In the genomic region with DNA sequence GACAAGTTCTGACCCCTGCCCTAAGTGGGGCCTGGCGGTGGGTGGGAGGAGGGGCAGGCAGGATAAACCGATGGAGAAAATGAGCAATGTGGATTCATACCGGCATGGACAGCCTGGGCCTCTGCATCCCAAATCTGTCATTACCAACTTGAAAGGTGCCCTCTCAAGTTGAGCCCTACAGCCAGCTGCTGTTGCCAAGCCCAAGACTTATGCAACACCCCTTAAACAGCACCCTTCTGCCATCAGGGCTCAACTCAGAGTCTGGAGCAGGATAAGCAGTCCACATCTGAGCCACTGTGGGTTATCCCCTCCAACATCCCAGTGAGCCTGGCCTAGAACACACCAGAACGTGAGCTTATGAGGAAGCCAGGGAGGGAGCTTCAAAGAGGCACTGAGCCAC, we compare ENCODE assay signal across 29 mouse cellular contexts. TPM values are rescaled to one million over a fixed set of nuclear protein-coding genes. Genes with fewer than 3 reads are reported as not detected.
DNase-seq lines count a peak whose midpoint lies in the region; TF ChIP-seq lines count a peak whose summit lies in the region.
"Had no signal": no experiment of that assay in that cellular context is flagged by ENCODE, and none has a peak within 500 bp of the region (broad histone marks: within the 10 kb centered on the region; RNA-seq: fewer than 3 reads in every experiment).

No protein-coding gene starts in this region.

- H3K79me2 ChIP-seq in heart, adult 2 months (replicated peaks; ENCODE audit: control insufficient read depth, insufficient read depth, low read length): no peaks in the 10 kb centered on the region

- H3K27me3 ChIP-seq in heart, adult 2 months (ENCODE audit: control insufficient read depth, insufficient read depth, low read length): no peaks in the 10 kb centered on the region
- 0 out of 2 replicates have a peak, but pooled peaks cover 6% of the 10 kb centered on the region for H3K27me3 ChIP-seq in heart, embryonic 10.5 days (ENCODE audit: insufficient read depth, poor library complexity, severe bottlenecking)
- H3K27me3 ChIP-seq: forebrain, embryonic 13.5 days; heart, embryonic 15.5 days; hindbrain, embryonic 13.5 days; intestine, embryonic 15.5 days had no signal

- no peak overlapping the region for H3K4me3 ChIP-seq in heart, adult 2 months
- H3K4me3 ChIP-seq in heart, embryonic 10.5 days: no peak overlapping the region
- H3K4me3 ChIP-seq: forebrain, embryonic 10.5 days; forebrain, embryonic 13.5 days; heart, embryonic 15.5 days; hindbrain, embryonic 10.5 days; hindbrain, embryonic 13.5 days; intestine, embryonic 15.5 days had no signal

- H3K27ac ChIP-seq in heart, adult 2 months: peak overlapping the region; percentile 55
- H3K27ac ChIP-seq in heart, embryonic 10.5 days: peak overlapping the region; percentile 43; the same call in 1 of the 2 replicates
- H3K27ac ChIP-seq: forebrain, embryonic 10.5 days; forebrain, embryonic 13.5 days; hindbrain, embryonic 10.5 days; hindbrain, embryonic 13.5 days; intestine, embryonic 15.5 days had no signal

- DNase-seq in heart, adult 2 months: peak; percentile 26 to 47
- DNase-seq in heart, postnatal 25 days (ENCODE audit: low spot score): no peak
- peak; percentile 8 for DNase-seq in adipocyte (ENCODE audit: low spot score)
- no peak for DNase-seq in heart, embryonic 10.5 days (ENCODE audit: low spot score)
- DNase-seq in embryo, embryonic 10.5 days (ENCODE audit: low spot score): no peak
- no peak for DNase-seq in B cell, adult 2 months
- DNase-seq: cerebellum, adult 11-12 months; cerebellum, adult 8-10 months; kidney, adult 11 months; kidney, adult 8-10 months had no signal

- 50% methylated on average over 4 of the region's 4 CpGs for WGBS in heart, adult 2 months
- 63% methylated on average over 4 of the region's 4 CpGs for WGBS in heart, embryonic 10.5 days

- no peak for TF ChIP-seq CTCF in heart, adult 2 months (IDR thresholded peaks at IDR 0.05)

- H3K36me3 ChIP-seq in heart, adult 2 months (ENCODE audit: control insufficient read depth, insufficient read depth, low read length): no peaks in the 10 kb centered on the region
- H3K36me3 ChIP-seq in heart, embryonic 10.5 days: no peaks in the 10 kb centered on the region
- H3K36me3 ChIP-seq: forebrain, embryonic 10.5 days; heart, embryonic 15.5 days; hindbrain, embryonic 10.5 days; hindbrain, embryonic 13.5 days; intestine, embryonic 15.5 days had no signal

- H3K9ac ChIP-seq in heart, adult 2 months (ENCODE audit: low read depth, low read length): no peak overlapping the region
- H3K9ac ChIP-seq: forebrain, embryonic 13.5 days; heart, embryonic 15.5 days; hindbrain, embryonic 13.5 days; intestine, embryonic 15.5 days had no signal

- TF ChIP-seq POLR2A in heart, adult 2 months (IDR thresholded peaks at IDR 0.05; ENCODE audit: insufficient read depth, low read depth, low read length): no peak

- no peak for TF ChIP-seq EP300 in heart, adult 2 months (IDR thresholded peaks at IDR 0.05; ENCODE audit: insufficient read depth, low read depth, low read length)

- intact Hi-C loops in heart, adult 2 months (cut with DNase I): no loop called here
- intact Hi-C loops in heart, postnatal 25 days (cut with DNase I): no loop called here

- H3K9me3 ChIP-seq in heart, embryonic 10.5 days: no peaks in the 10 kb centered on the region
- H3K9me3 ChIP-seq: forebrain, embryonic 10.5 days; forebrain, embryonic 13.5 days; heart, embryonic 15.5 days; hindbrain, embryonic 10.5 days; hindbrain, embryonic 13.5 days; intestine, embryonic 15.5 days had no signal

- no peaks in the 10 kb centered on the region for H3K4me1 ChIP-seq in heart, adult 2 months (ENCODE audit: control insufficient read depth, insufficient read depth, low read length)
- peaks cover 18% of the 10 kb centered on the region for H3K4me1 ChIP-seq in heart, embryonic 10.5 days
- H3K4me1 ChIP-seq: forebrain, embryonic 10.5 days; forebrain, embryonic 13.5 days; hindbrain, embryonic 13.5 days; intestine, embryonic 15.5 days had no signal

RNA-seq across cellular contexts. Expression of a gene that starts 11.0 kb away (rescaled TPM):
- under 1 TPM; 0.57 to 0.86 TPM for total RNA-seq in heart, adult 2 months (2021)
- polyA plus RNA-seq in heart, adult 2 months (2012; rRNA removed): 0.62 and 0.85 TPM in 2 replicates
- total RNA-seq in heart, postnatal 25 days (2021): under 1 TPM; 0.65 to 0.73 TPM
- polyA plus RNA-seq in heart, embryonic 10.5 days (2016; fragmentation: Nextera tagmentation; extraction: Ambion mirVana): 2.7 and 4.9 TPM in 2 replicates
- total RNA-seq: granulocyte monocyte progenitor cell, adult 5-6 weeks had no signal

RNA-seq across cellular contexts. Expression of a gene that starts 51.5 kb away (rescaled TPM):
- not detected for total RNA-seq in heart, adult 2 months (2021)
- not detected in 2 replicates for polyA plus RNA-seq in heart, adult 2 months (2012; rRNA removed)
- total RNA-seq in heart, postnatal 25 days (2021): not detected
- polyA plus RNA-seq in heart, embryonic 10.5 days (2016; fragmentation: Nextera tagmentation; extraction: Ambion mirVana): not detected in 2 replicates
- total RNA-seq: adrenal gland, adult 8-10 months; adrenal gland, postnatal 25 days; ES-E14; gastrocnemius, adult 18-20 months; gastrocnemius, postnatal 10 days; gastrocnemius, postnatal 36 days; granulocyte monocyte progenitor cell, adult 5-6 weeks; heart, postnatal 10 days had no signal
- polyA plus RNA-seq: brain, embryonic 14.5 days; cortical plate, adult 2 months; embryonic facial prominence, embryonic 11.5 days; forebrain, embryonic 10.5 days; forebrain, embryonic 13.5 days; forebrain, embryonic 16.5 days; heart, embryonic 15.5 days; hindbrain, embryonic 10.5 days; hindbrain, embryonic 13.5 days; hindbrain, embryonic 16.5 days; intestine, embryonic 15.5 days had no signal

RNA-seq across cellular contexts. Expression of a gene that starts 57.1 kb away (rescaled TPM):
- total RNA-seq in heart, adult 2 months (2021): under 1 TPM; 0.75 to 0.78 TPM
- 0.53 and 0.55 TPM in 2 replicates for polyA plus RNA-seq in heart, adult 2 months (2012; rRNA removed)
- under 1 TPM; 0.55 to 0.56 TPM for total RNA-seq in heart, postnatal 25 days (2021)
- 0.43 TPM in 2 replicates for polyA plus RNA-seq in heart, embryonic 10.5 days (2016; fragmentation: Nextera tagmentation; extraction: Ambion mirVana)

Comparison
In these comparisons a context has a peak if more than half of its experiments do, and no peak if none do; other contexts are left out.
1. DNase-seq: peak in heart, adult 2 months (2 of 2) and adipocyte (single experiment); none in heart, postnatal 25 days (single experiment), heart, embryonic 10.5 days (single experiment), embryo, embryonic 10.5 days (single experiment) and B cell, adult 2 months (0 of 2).